Mouse (Mus musculus) ES-E14 (cell line): Measurements from ENCODE around the gene 1810030O07Rik.

Experiments used
- ZC3H11A ChIP-seq: IDR thresholded peaks from 2 replicates; pipeline ENCODE4 v1.6.1; 2012; ENCODE audit warnings: low read depth, mild to moderate bottlenecking, inconsistent platforms, low read length, borderline replicate concordance
- ZNF384 ChIP-seq: IDR thresholded peaks from 2 replicates; pipeline ENCODE4 v1.6.1; 2012; ENCODE audit warnings: low read depth, low read length, inconsistent platforms

DNA sequence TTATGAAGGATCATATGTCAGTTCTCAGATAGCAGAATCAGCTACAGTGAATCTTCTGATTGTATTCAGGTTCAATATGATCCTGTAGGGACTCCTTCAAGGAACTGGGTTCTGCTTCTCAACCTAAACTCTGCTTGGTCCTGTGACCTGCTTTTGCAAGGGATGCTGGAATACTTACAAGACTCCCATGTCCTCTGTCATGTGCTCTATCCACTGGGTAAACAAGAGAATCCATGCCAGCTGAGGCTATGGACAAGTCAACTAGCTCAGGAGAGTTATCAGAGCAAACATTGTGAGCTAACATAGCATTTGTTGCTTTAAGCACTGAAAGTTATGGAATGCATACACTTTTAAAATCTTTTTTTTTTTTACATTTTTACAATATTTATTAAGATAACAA lies 12.6 kb upstream of the 1810030O07Rik start:
- TF ChIP-seq ZNF384 (no peak), ZC3H11A (no peak)
